Mouse (Mus musculus): Measurements from ENCODE around the gene BC030867.

GRCm38 (mm10) chr11:102217396-102217795, 31.3 kb upstream of the BC030867 start:
- TF ChIP-seq CTCF (IDR thresholded peaks at IDR 0.05; ENCODE audit: low read depth) (no peak), EP300 (IDR thresholded peaks at IDR 0.05; ENCODE audit: low read depth) (no peak)
